Mouse (Mus musculus): ENCODE data around the gene Krt16.

Gene Krt16

GRCm38 (mm10) chr11:100248852-100249465, at the start of gene Krt16:
Krt16 (minus strand) TSS chr11:100248902.
- no peak for DNase-seq (ENCODE audit: low spot score in 2 of 2)

- no peak for DNase-seq (ENCODE audit: low spot score in 2 of 2)
These were observed 49.1 kb upstream of the Krt16 start for GRCm38 (mm10) chr11:100297801-100298200.

GRCm38 (mm10) chr11:100295308-100295707, 46.6 kb upstream of the Krt16 start:
- DNase-seq (ENCODE audit: low spot score in 2 of 2), result peak; percentile 81 to 88

- no peak for DNase-seq (ENCODE audit: low spot score in 2 of 2)
These were observed 44.2 kb upstream of the Krt16 start for GRCm38 (mm10) chr11:100292884-100293283.

GRCm38 (mm10) chr11:100290235-100290634, 41.5 kb upstream of the Krt16 start:
- DNase-seq (ENCODE audit: low spot score in 2 of 2), result no peak

- DNase-seq (ENCODE audit: low spot score in 2 of 2), result no peak
These were observed 40.2 kb upstream of the Krt16 start for GRCm38 (mm10) chr11:100288942-100289341.

- DNase-seq (ENCODE audit: low spot score in 2 of 2), result no peak
These were observed 38.3 kb upstream of the Krt16 start for GRCm38 (mm10) chr11:100287024-100287423.

- DNase-seq (ENCODE audit: low spot score in 2 of 2), result no peak
These were observed 36.3 kb upstream of the Krt16 start for GRCm38 (mm10) chr11:100284988-100285387.

GRCm38 (mm10) chr11:100282549-100282948, 33.8 kb upstream of the Krt16 start:
- DNase-seq (ENCODE audit: low spot score in 2 of 2), result peak; percentile 61 to 81

- DNase-seq (ENCODE audit: low spot score in 2 of 2), result peak; percentile 88 to 93
These were observed 33.2 kb upstream of the Krt16 start for GRCm38 (mm10) chr11:100281596-100282544.

GRCm38 (mm10) chr11:100278759-100279158, 30.1 kb upstream of the Krt16 start:
- DNase-seq (ENCODE audit: low spot score in 2 of 2), result no peak

GRCm38 (mm10) chr11:100277726-100278480, 29.2 kb upstream of the Krt16 start:
- DNase-seq (ENCODE audit: low spot score in 2 of 2), result no peak

GRCm38 (mm10) chr11:100275466-100275865, 26.8 kb upstream of the Krt16 start:
- DNase-seq (ENCODE audit: low spot score in 2 of 2), result no peak

- DNase-seq (ENCODE audit: low spot score in 2 of 2), result no peak
These were observed 26.0 kb upstream of the Krt16 start for GRCm38 (mm10) chr11:100274719-100275118.

- no peak for DNase-seq (ENCODE audit: low spot score in 2 of 2)
These were observed 23.2 kb upstream of the Krt16 start for GRCm38 (mm10) chr11:100271878-100272277.

GRCm38 (mm10) chr11:100269821-100270332, 21.2 kb upstream of the Krt16 start, which contains the start of gene Krt42:
Krt42 (minus strand) TSS chr11:100269871.
- DNase-seq (ENCODE audit: low spot score in 2 of 2), result no peak

GRCm38 (mm10) chr11:100262058-100262980, 13.6 kb upstream of the Krt16 start:
- no peak for DNase-seq (ENCODE audit: low spot score in 2 of 2)

- no peak for DNase-seq (ENCODE audit: low spot score in 2 of 2)
These were observed 12.5 kb upstream of the Krt16 start for GRCm38 (mm10) chr11:100261235-100261605.

GRCm38 (mm10) chr11:100260514-100261234, 12.0 kb upstream of the Krt16 start, which contains the start of gene Krt17:
Krt17 (minus strand) TSS chr11:100261029.
- DNase-seq (ENCODE audit: low spot score in 2 of 2), result no peak

GRCm38 (mm10) chr11:100259079-100259478, 10.4 kb upstream of the Krt16 start:
- DNase-seq (ENCODE audit: low spot score in 2 of 2), result no peak

All from right cerebral cortex, postnatal 10 days (tissue).